Mouse (Mus musculus) kidney, embryonic 15.5 days (tissue): ENCODE data around the gene Sema5b. TPM values are rescaled to one million over a fixed set of nuclear protein-coding genes. Genes with fewer than 3 reads are reported as not detected.

Source experiments
- ATAC-seq: fragments of 200-750 bp; cut with Nextera tagmentation; replicated peaks from 2 replicates; pipeline ENCODE4 v1.8.0; 2017; ENCODE audit warnings: moderate TSS enrichment; ENCODE audit not compliant: low FRiP score
- H3K27ac ChIP-seq: fragments of 300-500 bp; sonication (generic); 2 replicates; pipeline ENCODE4 v1.5.1; 2015; ENCODE audit warnings: mild to moderate bottlenecking, inconsistent platforms
- H3K27me3 ChIP-seq: fragments of 300-500 bp; sonication (generic); 2 replicates; pipeline ENCODE4 v1.6.1; 2015; ENCODE audit warnings: inconsistent platforms
- H3K36me3 ChIP-seq: fragments of 300-500 bp; sonication (generic); 2 replicates; pipeline ENCODE4 v1.6.1; 2015; ENCODE audit warnings: inconsistent platforms
- H3K4me1 ChIP-seq: fragments of 300-500 bp; sonication (generic); 2 replicates; pipeline ENCODE4 v1.6.1; 2015; ENCODE audit warnings: inconsistent platforms
- H3K4me2 ChIP-seq: fragments of 300-500 bp; sonication (generic); 2 replicates; pipeline ENCODE4 v1.6.1; 2015; ENCODE audit warnings: moderate library complexity, mild to moderate bottlenecking, inconsistent platforms
- H3K4me3 ChIP-seq: fragments of 300-500 bp; sonication (generic); replicated peaks from 2 replicates; pipeline ENCODE4 v1.5.1; 2015; ENCODE audit warnings: mild to moderate bottlenecking, inconsistent platforms
- H3K9ac ChIP-seq: fragments of 300-500 bp; sonication (generic); 2 replicates; pipeline ENCODE4 v1.6.1; 2015; ENCODE audit warnings: mild to moderate bottlenecking, inconsistent platforms
- H3K9me3 ChIP-seq: fragments of 300-500 bp; sonication (generic); replicated peaks from 2 replicates; pipeline ENCODE4 v1.6.1; 2016; ENCODE audit warnings: inconsistent platforms
- WGBS: fragments of 180-500 bp; shearing (Covaris S2); methylation state at CpG from one replicate; pipeline ENCODE4 v1.1.7; 2015; ENCODE audit warnings: mixed read lengths; 5-methylcytosine and 5-hydroxymethylcytosine counted together
- polyA plus RNA-seq: library from polyadenylated mRNA; unstranded; fragments of >200 nt; fragmentation: Nextera tagmentation; extraction: Ambion mirVana; gene quantifications from 2 replicates; pipeline ENCODE4 v1.2.1, GENCODE M21; 2015

Gene Sema5b
- polyA plus RNA-seq, 1 experiment from 2014 or later: 6.8 TPM

DNA sequence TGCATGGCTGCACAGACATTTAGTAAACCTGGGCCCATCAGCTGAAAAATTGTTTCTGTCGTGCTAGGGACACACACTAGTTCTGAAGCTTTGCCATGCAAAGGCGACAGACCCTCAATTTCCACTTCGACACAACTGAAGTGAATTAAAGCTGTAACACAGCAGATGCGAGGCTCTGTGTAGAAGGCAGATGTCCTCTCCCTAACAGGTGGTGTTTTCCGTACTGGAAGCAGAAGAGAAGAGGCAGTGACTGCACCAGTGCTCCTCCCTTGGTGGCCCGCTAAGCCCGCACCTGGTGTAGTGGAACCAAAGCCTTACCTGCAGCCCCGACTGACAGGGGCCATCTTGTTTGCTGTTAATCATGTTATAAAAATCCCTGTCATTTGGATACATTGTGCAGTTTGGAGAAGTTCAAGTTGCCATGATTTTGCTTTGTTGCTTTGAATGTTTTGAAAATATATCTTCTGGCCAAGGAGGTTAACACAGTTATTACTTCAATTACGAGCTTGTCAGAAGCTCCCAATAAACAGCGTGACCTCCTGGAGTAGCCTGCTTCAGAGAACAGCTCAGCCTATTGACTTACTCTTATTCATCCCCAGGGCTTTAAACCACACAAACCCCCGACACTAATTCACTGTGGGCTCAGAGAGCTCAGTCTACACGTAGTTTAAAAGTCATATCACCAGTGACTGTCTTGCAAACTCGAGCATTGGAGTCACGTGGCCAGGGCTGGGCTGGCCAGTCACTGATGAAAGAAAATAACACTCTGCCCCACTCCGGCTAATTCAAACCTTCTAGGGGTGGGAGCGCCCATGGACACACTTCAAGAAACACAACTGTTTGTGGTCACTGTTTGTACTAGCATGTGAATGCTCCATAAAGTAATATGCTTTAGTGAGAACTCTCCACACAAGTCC lies 163.1 kb downstream of the Sema5b start:
- Histone ChIP-seq H3K27me3 (peaks cover 31% of the 10 kb centered on the region), H3K4me2 (no peak overlapping the region), H3K9me3 (no peaks in the 10 kb centered on the region), H3K4me3 (no peak overlapping the region), H3K36me3 (no peaks in the 10 kb centered on the region), H3K4me1 (peaks cover 9% of the 10 kb centered on the region; the same call in 1 of the 2 replicates), H3K27ac (no peak overlapping the region), H3K9ac (no peak overlapping the region)
- ATAC-seq: peak; percentile 62
- 38% methylated on average over 16 of the region's 16 CpGs for WGBS

DNA sequence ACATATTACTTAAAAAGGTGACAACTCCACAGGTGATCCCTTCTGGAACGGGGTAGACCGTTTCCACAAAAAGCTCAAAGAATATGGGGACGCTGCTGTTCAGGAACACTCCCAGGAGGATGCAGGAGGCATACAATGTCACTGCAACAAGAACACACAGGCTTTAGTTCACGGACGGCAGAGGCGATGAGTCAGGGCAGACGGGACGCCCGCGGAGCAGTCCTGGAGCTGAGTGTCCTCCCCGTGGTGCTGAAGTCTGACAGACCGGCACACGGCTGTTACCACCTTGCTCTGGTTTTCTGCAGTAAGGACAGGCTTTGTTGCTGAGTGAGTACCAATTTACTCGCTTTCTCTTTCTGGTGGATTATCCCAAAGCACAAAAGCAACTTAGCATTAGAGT lies 163.9 kb downstream of the Sema5b start:
- 70% methylated on average over 14 of the region's 14 CpGs for WGBS
- H3K9ac ChIP-seq: no peak overlapping the region
- H3K36me3 ChIP-seq: no peaks in the 10 kb centered on the region
- H3K27ac ChIP-seq: no peak overlapping the region
- H3K27me3 ChIP-seq: peaks cover 25% of the 10 kb centered on the region
- ATAC-seq: no peak
- no peak overlapping the region for H3K4me2 ChIP-seq
- H3K4me1 ChIP-seq: peaks cover 9% of the 10 kb centered on the region; the same call in 1 of the 2 replicates
- H3K4me3 ChIP-seq: no peak overlapping the region
- no peaks in the 10 kb centered on the region for H3K9me3 ChIP-seq

DNA sequence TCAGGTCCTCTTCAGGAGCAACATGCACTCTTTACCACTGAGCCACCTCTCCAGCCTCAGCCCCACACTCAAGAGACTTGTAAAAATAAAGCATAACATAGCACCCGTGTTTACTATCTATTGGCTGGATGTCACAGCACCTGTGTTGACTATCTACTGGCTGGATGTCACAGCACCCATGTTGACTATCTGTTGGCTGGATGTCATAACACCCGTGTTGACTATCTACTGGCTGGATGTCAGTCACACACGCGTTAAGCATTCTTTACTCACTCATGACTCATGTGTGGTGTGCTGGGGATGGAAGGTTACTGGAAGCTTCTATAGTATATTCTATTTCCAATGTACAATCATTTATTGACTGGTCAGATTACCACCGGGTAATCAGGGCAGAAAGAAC lies 166.1 kb downstream of the Sema5b start:
- 93% methylated on average over 5 of the region's 5 CpGs for WGBS
- Histone ChIP-seq H3K27me3 (peaks cover 13% of the 10 kb centered on the region), H3K9ac (no peak overlapping the region), H3K27ac (no peak overlapping the region), H3K4me2 (no peak overlapping the region), H3K4me1 (peaks cover 9% of the 10 kb centered on the region; the same call in 1 of the 2 replicates), H3K4me3 (no peak overlapping the region), H3K36me3 (no peaks in the 10 kb centered on the region), H3K9me3 (no peaks in the 10 kb centered on the region)
- no peak for ATAC-seq

DNA sequence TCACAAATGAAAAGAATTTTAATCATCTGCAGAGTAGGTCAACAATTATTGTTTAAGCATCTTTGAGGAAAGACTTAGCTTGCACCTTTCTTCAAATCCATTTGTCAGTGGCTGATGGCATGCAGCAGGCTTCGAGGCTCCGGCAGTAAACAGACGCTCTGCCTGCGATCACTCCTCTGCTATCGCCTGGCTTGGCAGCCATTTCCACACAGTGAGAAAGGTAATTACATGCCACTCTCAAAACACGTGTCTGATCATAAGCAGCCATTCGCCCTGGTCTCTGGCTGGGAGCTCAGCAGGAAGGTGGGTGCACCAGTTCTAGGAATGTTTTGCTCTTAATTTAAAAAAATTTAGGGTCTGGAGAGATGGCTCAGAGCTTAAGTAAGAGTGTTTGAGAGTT lies 170.1 kb downstream of the Sema5b start:
- Histone ChIP-seq H3K27me3 (peaks cover 5% of the 10 kb centered on the region), H3K9ac (no peak overlapping the region), H3K36me3 (peaks cover under 1% of the 10 kb centered on the region; the same call in 1 of the 2 replicates), H3K9me3 (no peaks in the 10 kb centered on the region), H3K4me2 (no peak overlapping the region), H3K4me1 (peaks cover 9% of the 10 kb centered on the region; the same call in 1 of the 2 replicates), H3K27ac (no peak overlapping the region), H3K4me3 (no peak overlapping the region)
- ATAC-seq: no peak
- 52% methylated on average over 7 of the region's 7 CpGs for WGBS

DNA sequence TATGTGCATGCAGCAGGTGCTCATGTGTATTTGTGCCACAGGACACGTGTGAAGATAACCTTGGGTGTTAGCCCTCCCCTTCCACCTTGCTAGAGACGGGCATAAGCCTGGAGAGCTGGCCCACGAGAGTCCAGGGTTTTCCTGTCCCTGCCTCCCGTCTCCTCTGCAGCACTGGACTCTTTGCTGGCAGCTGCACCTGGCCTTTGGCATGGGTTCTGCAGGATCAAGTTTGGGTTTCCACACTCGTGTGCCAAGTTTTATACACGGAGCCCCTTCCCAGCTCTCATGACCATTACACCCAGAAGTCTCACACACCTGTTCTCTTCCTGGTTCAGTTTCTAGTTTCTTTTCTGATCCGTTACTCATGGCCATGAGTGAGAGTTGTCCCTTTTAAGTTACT lies 172.7 kb downstream of the Sema5b start:
- Histone ChIP-seq H3K9ac (no peak overlapping the region), H3K36me3 (peaks cover 12% of the 10 kb centered on the region; the same call in 1 of the 2 replicates), H3K4me1 (peaks cover 9% of the 10 kb centered on the region; the same call in 1 of the 2 replicates), H3K4me3 (no peak overlapping the region), H3K4me2 (no peak overlapping the region), H3K27ac (no peak overlapping the region), H3K27me3 (no peaks in the 10 kb centered on the region), H3K9me3 (no peaks in the 10 kb centered on the region)
- ATAC-seq: no peak
- WGBS: 73% methylated on average over 7 of the region's 7 CpGs

Other genes with a start within 250 kb of the Sema5b start
- gene Sec22a, start 177.2 kb upstream of the Sema5b start, polyA plus RNA-seq: 48.9 and 51.8 TPM in 2 replicates
- gene Pdia5, start 50.3 kb upstream of the Sema5b start, polyA plus RNA-seq: 49.4 and 52.8 TPM in 2 replicates
- gene Dirc2, start 228.2 kb downstream of the Sema5b start, polyA plus RNA-seq: 11.9 and 12.5 TPM in 2 replicates
- gene Hspbap1, start 229.2 kb downstream of the Sema5b start, polyA plus RNA-seq: 13.8 and 14.9 TPM in 2 replicates